8 mouse cellular contexts compared by ENCODE assay signal in the genomic region with DNA sequence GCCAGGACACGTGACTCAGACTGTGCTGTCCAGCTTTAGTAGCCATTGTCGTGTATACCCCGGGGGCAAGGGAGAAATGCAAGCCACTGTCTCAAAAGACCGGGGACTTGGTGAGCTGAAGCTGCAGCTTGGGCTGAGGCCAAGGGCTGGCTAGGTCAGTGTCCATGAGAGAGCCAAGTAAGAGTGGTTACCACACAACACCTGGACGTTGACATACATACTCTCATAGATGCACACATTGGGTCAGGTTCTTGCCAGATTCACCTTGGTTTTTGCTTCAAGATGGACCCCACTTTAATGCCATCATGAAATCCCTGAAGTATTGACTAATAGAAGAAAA. TPM values are rescaled to one million over a fixed set of nuclear protein-coding genes. Genes with fewer than 3 reads are reported as not detected.
DNase-seq lines count a peak whose midpoint lies in the region; ATAC-seq and TF ChIP-seq lines count a peak whose summit lies in the region.

No protein-coding gene starts in this region.

- no peaks in the 10 kb centered on the region for H3K9me3 ChIP-seq in liver, embryonic 13.5 days (replicated peaks)

- no peaks in the 10 kb centered on the region for H3K79me2 ChIP-seq in heart, adult 2 months (replicated peaks; ENCODE audit: control insufficient read depth, insufficient read depth, low read length)

- ATAC-seq in liver, embryonic 13.5 days (ENCODE audit: low read depth): no peak

- no peaks in the 10 kb centered on the region; the same call in 1 of the 2 replicates for H3K36me3 ChIP-seq in heart, adult 2 months (ENCODE audit: control insufficient read depth, insufficient read depth, low read length)
- no peaks in the 10 kb centered on the region for H3K36me3 ChIP-seq in thymus, adult 2 months (ENCODE audit: control insufficient read depth, insufficient read depth, low read length)
- no peaks in the 10 kb centered on the region for H3K36me3 ChIP-seq in liver, embryonic 13.5 days

- intact Hi-C loops in heart, adult 2 months (cut with DNase I): loop anchor here (2.0 kb wide), 2 partner anchors 32 to 82 kb away; no protein-coding TSS in a partner anchor

- TF ChIP-seq CTCF in heart, adult 2 months (IDR thresholded peaks at IDR 0.05): no peak
- no peak for TF ChIP-seq CTCF in thymus, adult 2 months (IDR thresholded peaks at IDR 0.05; ENCODE audit: borderline replicate concordance, control insufficient read depth, extremely low read depth, insufficient read depth, low read length, poor library complexity)

- H3K4me1 ChIP-seq in heart, adult 2 months (ENCODE audit: control insufficient read depth, insufficient read depth, low read length): peaks cover 9% of the 10 kb centered on the region; the same call in 1 of the 2 replicates
- peaks cover 6% of the 10 kb centered on the region; the same call in 1 of the 2 replicates for H3K4me1 ChIP-seq in thymus, adult 2 months (replicated peaks; ENCODE audit: control insufficient read depth, insufficient read depth, low read length)
- H3K4me1 ChIP-seq in liver, embryonic 13.5 days (replicated peaks): peaks cover 32% of the 10 kb centered on the region

- H3K27ac ChIP-seq in heart, adult 2 months: peak overlapping the region; percentile 95
- H3K27ac ChIP-seq in thymus, adult 2 months (ENCODE audit: control insufficient read depth, insufficient read depth, low read length): no peak overlapping the region
- H3K27ac ChIP-seq in liver, embryonic 13.5 days: no peak overlapping the region

- TF ChIP-seq EP300 in heart, adult 2 months (IDR thresholded peaks at IDR 0.05; ENCODE audit: insufficient read depth, low read depth, low read length): no peak

- H3K4me2 ChIP-seq in liver, embryonic 13.5 days: peak overlapping the region; percentile 90

- TF ChIP-seq POLR2A in heart, adult 2 months (IDR thresholded peaks at IDR 0.05; ENCODE audit: insufficient read depth, low read depth, low read length): no peak
- TF ChIP-seq POLR2A in thymus, adult 2 months (IDR thresholded peaks at IDR 0.05; ENCODE audit: control insufficient read depth, extremely low read depth, insufficient read depth, low read length, poor library complexity): no peak

- H3K9ac ChIP-seq in heart, adult 2 months (ENCODE audit: low read depth, low read length): peak overlapping the region; percentile 73
- H3K9ac ChIP-seq in liver, embryonic 13.5 days: peak overlapping the region; percentile 83

- H3K4me3 ChIP-seq in heart, adult 2 months: peak overlapping the region; percentile 81
- peak overlapping the region; percentile 68 for H3K4me3 ChIP-seq in thymus, adult 2 months (ENCODE audit: control insufficient read depth, insufficient read depth, low read length)
- H3K4me3 ChIP-seq in liver, embryonic 13.5 days (replicated peaks): peak overlapping the region; percentile 77

- WGBS in heart, adult 2 months: 4% methylated on average over 5 of the region's 5 CpGs
- WGBS in thymus, adult 2 months: 34% methylated on average over 5 of the region's 5 CpGs
- WGBS in liver, embryonic 13.5 days (ENCODE audit: insufficient replicate concordance): 12% methylated on average over 5 of the region's 5 CpGs

- DNase-seq in heart, adult 2 months: no peak
- DNase-seq in heart, adult 11 months: no peak
- no peak for DNase-seq in thymus, adult 2 months
- no peak for DNase-seq in thymus, postnatal 0 days (ENCODE audit: low spot score)
- no peak for DNase-seq in liver, embryonic 13.5 days
- DNase-seq in adrenal gland, postnatal 4 days (ENCODE audit: low spot score in 2 of 2): no peak
- no peak for DNase-seq in spleen, postnatal 10 days (ENCODE audit: low spot score in 2 of 2)
- DNase-seq in spleen, postnatal 14 days (ENCODE audit: low spot score in 2 of 2): no peak

- H3K27me3 ChIP-seq in heart, adult 2 months (ENCODE audit: control insufficient read depth, insufficient read depth, low read length): no peaks in the 10 kb centered on the region
- no peaks in the 10 kb centered on the region for H3K27me3 ChIP-seq in thymus, adult 2 months (ENCODE audit: control insufficient read depth, insufficient read depth, low read length)
- no peaks in the 10 kb centered on the region; the same call in 1 of the 2 replicates for H3K27me3 ChIP-seq in liver, embryonic 13.5 days

RNA-seq across cellular contexts. Expression of a gene that starts 0.3 kb away (rescaled TPM):
- 100 to 1,000 TPM; 121 to 146 TPM for total RNA-seq in heart, adult 2 months (2021)
- polyA plus RNA-seq in heart, adult 2 months (2012; rRNA removed): 45.5 and 79.1 TPM in 2 replicates
- 6.0 and 9.2 TPM in 2 replicates for polyA plus RNA-seq in thymus, adult 2 months (2012; rRNA removed)
- polyA plus RNA-seq in thymus, postnatal 0 days (2015; fragmentation: Nextera tagmentation; extraction: Ambion mirVana): 31.1 and 31.7 TPM in 2 replicates
- 30.1 and 40.9 TPM in 2 replicates for polyA plus RNA-seq in liver, embryonic 13.5 days (2015; fragmentation: Nextera tagmentation; extraction: Ambion mirVana)
- total RNA-seq in adrenal gland, postnatal 4 days (2021): 10 to 100 TPM; 50.9 to 60.0 TPM
